Mouse (Mus musculus) liver, adult 2 months (tissue): ENCODE measurements around the gene Mrpl38. TPM values are rescaled to one million over a fixed set of nuclear protein-coding genes. Genes with fewer than 3 reads are reported as not detected.

ENCODE experiments used
- DNase-seq: peaks from one replicate; pipeline ENCODE4 v3.0.0-alpha.2; 2011; ENCODE audit warnings: low read depth, low spot score; ENCODE audit errors: extremely low read depth
- H3K27ac ChIP-seq: fragments of 200-500 bp; replicated peaks from 2 replicates; pipeline ENCODE4 v1.5.1; 2012; ENCODE audit warnings: low read depth, mild to moderate bottlenecking, control low read depth, inconsistent platforms, low read length; ENCODE audit not compliant: insufficient read depth
- H3K27me3 ChIP-seq: fragments of 200-500 bp; 2 replicates; pipeline ENCODE4 v1.6.1; 2012; ENCODE audit warnings: mild to moderate bottlenecking, moderate library complexity, low read length, inconsistent platforms; ENCODE audit not compliant: control insufficient read depth, insufficient read depth
- H3K36me3 ChIP-seq: fragments of 200-500 bp; 2 replicates; pipeline ENCODE4 v1.6.1; 2012; ENCODE audit warnings: low read length, inconsistent platforms; ENCODE audit not compliant: control insufficient read depth, insufficient read depth
- H3K4me1 ChIP-seq: fragments of 200-500 bp; 2 replicates; pipeline ENCODE4 v1.6.1; 2011; ENCODE audit warnings: low read length; ENCODE audit not compliant: control insufficient read depth, insufficient read depth
- H3K4me3 ChIP-seq: fragments of 200-500 bp; 2 replicates; pipeline ENCODE4 v1.5.1; 2011; ENCODE audit warnings: low read depth, mild to moderate bottlenecking, control low read depth, low read length, moderate library complexity; ENCODE audit not compliant: insufficient read depth
- H3K79me2 ChIP-seq: fragments of 200-500 bp; 2 replicates; pipeline ENCODE4 v1.6.1; 2012; ENCODE audit warnings: inconsistent platforms, mild to moderate bottlenecking, low read length, moderate library complexity; ENCODE audit not compliant: control insufficient read depth, insufficient read depth
- H3K9ac ChIP-seq: fragments of 200-500 bp; 2 replicates; pipeline ENCODE4 v1.6.1; 2012; ENCODE audit warnings: low read depth, mild to moderate bottlenecking, control low read depth, inconsistent platforms, low read length
- CTCF ChIP-seq: fragments of 200-500 bp; IDR thresholded peaks from 2 replicates; pipeline ENCODE4 v1.5.1; 2011; ENCODE audit warnings: low read depth, low read length, control low read depth
- POLR2A ChIP-seq: fragments of 200-500 bp; IDR thresholded peaks from 2 replicates; pipeline ENCODE4 v1.6.1; 2011; ENCODE audit warnings: low read length, control low read depth; ENCODE audit not compliant: insufficient read depth; ENCODE audit errors: extremely low read depth
- WGBS: fragments of 180-500 bp; shearing (Covaris S2); methylation state at CpG from one replicate; pipeline ENCODE4 v1.1.7; 2018; 5-methylcytosine and 5-hydroxymethylcytosine counted together
- polyA plus RNA-seq: library from polyadenylated mRNA; depleted of rRNA; stranded (reverse); fragments of >200 nt; gene quantifications from 2 replicates; pipeline ENCODE4 v1.2.3, GENCODE M21; 2012
- total RNA-seq: library from RNA; depleted of rRNA; stranded (reverse); fragments of >200 nt; gene quantifications from 2 replicates; pipeline ENCODE4 v1.2.3, GENCODE M21; 2014

The Mrpl38 gene
- total and polyA plus RNA-seq, 2 experiments, result 26.4 to 63.7 TPM

- TF ChIP-seq CTCF, result no peak
- no peak for TF ChIP-seq POLR2A
- peaks cover 85% of the 10 kb centered on the region for H3K36me3 ChIP-seq
Measured at GRCm38 (mm10) chr11:116176010-116176409, 37.3 kb upstream of the Mrpl38 start.

GRCm38 (mm10) chr11:116174775-116175448 lies 36.2 kb upstream of the Mrpl38 start:
- no peaks in the 10 kb centered on the region for H3K27me3 ChIP-seq
- TF ChIP-seq POLR2A (no peak), CTCF (no peak; the same call in 1 of the 2 replicates)
- no peak overlapping the region for H3K4me3 ChIP-seq
- peak; percentile 45 for DNase-seq
- WGBS, result 71% methylated on average over 22 of the region's 22 CpGs
- no peaks in the 10 kb centered on the region for H3K79me2 ChIP-seq
- H3K4me1 ChIP-seq, result peaks cover 4% of the 10 kb centered on the region; the same call in 1 of the 2 replicates
- H3K27ac ChIP-seq, result no peak overlapping the region
- no peak overlapping the region for H3K9ac ChIP-seq
- H3K36me3 ChIP-seq, result peaks cover 75% of the 10 kb centered on the region

More at GRCm38 (mm10) chr11:116176010-116176409, 37.3 kb upstream of the Mrpl38 start:
- Histone ChIP-seq H3K27me3 (no peaks in the 10 kb centered on the region), H3K4me1 (peaks cover 4% of the 10 kb centered on the region; the same call in 1 of the 2 replicates), H3K79me2 (no peaks in the 10 kb centered on the region), H3K27ac (no peak overlapping the region), H3K4me3 (no peak overlapping the region), H3K9ac (no peak overlapping the region)
- DNase-seq, result peak; percentile 37
- WGBS, result 62% methylated on average over 7 of the region's 7 CpGs

DNA sequence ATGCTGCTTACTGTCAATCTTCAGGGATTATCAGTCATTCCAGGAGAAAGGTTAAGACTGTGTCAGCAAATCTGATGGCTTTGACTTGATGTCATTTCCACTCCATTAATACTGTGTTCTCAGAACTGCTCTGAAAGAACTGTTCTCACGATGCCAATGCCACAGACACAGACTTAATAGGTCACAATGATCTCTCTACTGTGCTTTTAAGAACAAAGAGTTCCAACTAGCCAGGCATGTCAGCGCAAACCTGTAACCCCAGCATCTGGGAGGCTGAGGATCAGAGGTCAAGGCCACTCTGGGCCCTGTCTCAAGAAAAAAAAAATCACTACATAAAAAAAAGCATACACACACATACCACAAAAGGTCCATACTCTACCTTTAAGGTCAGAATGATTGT lies 33.3 kb upstream of the Mrpl38 start:
- Histone ChIP-seq H3K9ac (no peak overlapping the region), H3K4me1 (no peaks in the 10 kb centered on the region; the same call in 1 of the 2 replicates), H3K36me3 (peaks cover 50% of the 10 kb centered on the region), H3K27ac (peak overlapping the region; percentile 33), H3K79me2 (no peaks in the 10 kb centered on the region), H3K4me3 (no peak overlapping the region), H3K27me3 (no peaks in the 10 kb centered on the region)
- TF ChIP-seq CTCF, result no peak
- DNase-seq, result peak; percentile 70
- WGBS, result 26% methylated on average over 2 of the region's 2 CpGs

GRCm38 (mm10) chr11:116170003-116170800 lies 31.5 kb upstream of the Mrpl38 start:
- peaks cover 37% of the 10 kb centered on the region for H3K36me3 ChIP-seq
- peak; percentile 66 for DNase-seq
- H3K4me3 ChIP-seq, result no peak overlapping the region
- WGBS, result 29% methylated on average over 5 of the region's 5 CpGs
- peak overlapping the region; percentile 29 for H3K27ac ChIP-seq
- H3K79me2 ChIP-seq, result no peaks in the 10 kb centered on the region
- TF ChIP-seq CTCF, result no peak
- no peak for TF ChIP-seq POLR2A
- no peaks in the 10 kb centered on the region for H3K4me1 ChIP-seq
- no peak overlapping the region for H3K9ac ChIP-seq
- no peaks in the 10 kb centered on the region for H3K27me3 ChIP-seq

GRCm38 (mm10) chr11:116169214-116169613 lies 30.5 kb upstream of the Mrpl38 start:
- no peak overlapping the region for H3K4me3 ChIP-seq
- H3K79me2 ChIP-seq, result no peaks in the 10 kb centered on the region
- no peaks in the 10 kb centered on the region for H3K27me3 ChIP-seq
- DNase-seq, result peak; percentile 61
- no peak for TF ChIP-seq CTCF
- no peak for TF ChIP-seq POLR2A
- WGBS, result 26% methylated on average over 3 of the region's 3 CpGs
- no peaks in the 10 kb centered on the region for H3K4me1 ChIP-seq
- peaks cover 27% of the 10 kb centered on the region for H3K36me3 ChIP-seq
- no peak overlapping the region for H3K9ac ChIP-seq
- no peak overlapping the region for H3K27ac ChIP-seq
